Mouse (Mus musculus) hindbrain, embryonic 10.5 days (tissue): Measurements from ENCODE around the gene Cradd. TPM values are rescaled to one million over a fixed set of nuclear protein-coding genes. Genes with fewer than 3 reads are reported as not detected.
A peak's percentile ranks its signal among the peaks of the same experiment; 100 is the strongest.

Experiments
- DNase-seq: peaks from one replicate; pipeline ENCODE4 v3.0.0-alpha.2; 2017; ENCODE audit warnings: low spot score
- H3K27ac ChIP-seq: fragments of 300-500 bp; sonication (generic); 2 replicates; pipeline ENCODE4 v1.5.1; 2016; ENCODE audit warnings: mild to moderate bottlenecking, moderate library complexity
- H3K27me3 ChIP-seq: fragments of 300-500 bp; sonication (generic); 2 replicates; pipeline ENCODE4 v1.6.1; 2016; ENCODE audit warnings: mild to moderate bottlenecking; ENCODE audit not compliant: poor library complexity, insufficient read depth, severe bottlenecking
- H3K36me3 ChIP-seq: fragments of 300-500 bp; sonication (generic); 2 replicates; pipeline ENCODE4 v1.6.1; 2016; ENCODE audit warnings: mild to moderate bottlenecking, moderate library complexity
- H3K4me1 ChIP-seq: fragments of 300-500 bp; sonication (generic); replicated peaks from 2 replicates; pipeline ENCODE4 v1.6.1; 2016; ENCODE audit warnings: mild to moderate bottlenecking
- H3K4me3 ChIP-seq: fragments of 300-500 bp; sonication (generic); 2 replicates; pipeline ENCODE4 v1.5.1; 2016; ENCODE audit warnings: mild to moderate bottlenecking, moderate library complexity
- H3K9me3 ChIP-seq: fragments of 300-500 bp; sonication (generic); 2 replicates; pipeline ENCODE4 v1.6.1; 2016; ENCODE audit warnings: mild to moderate bottlenecking, moderate library complexity
- WGBS: fragments of 180-500 bp; shearing (Covaris S2); methylation state at CpG from one replicate; pipeline ENCODE4 v1.1.7; 2016; 5-methylcytosine and 5-hydroxymethylcytosine counted together
- polyA plus RNA-seq: library from polyadenylated mRNA; unstranded; fragments of >200 nt; fragmentation: Nextera tagmentation; extraction: Ambion mirVana; gene quantifications from 2 replicates; pipeline ENCODE4 v1.2.1, GENCODE M21; 2016

Gene Cradd
- 10.9 and 13.3 TPM in 2 replicates for polyA plus RNA-seq

DNA sequence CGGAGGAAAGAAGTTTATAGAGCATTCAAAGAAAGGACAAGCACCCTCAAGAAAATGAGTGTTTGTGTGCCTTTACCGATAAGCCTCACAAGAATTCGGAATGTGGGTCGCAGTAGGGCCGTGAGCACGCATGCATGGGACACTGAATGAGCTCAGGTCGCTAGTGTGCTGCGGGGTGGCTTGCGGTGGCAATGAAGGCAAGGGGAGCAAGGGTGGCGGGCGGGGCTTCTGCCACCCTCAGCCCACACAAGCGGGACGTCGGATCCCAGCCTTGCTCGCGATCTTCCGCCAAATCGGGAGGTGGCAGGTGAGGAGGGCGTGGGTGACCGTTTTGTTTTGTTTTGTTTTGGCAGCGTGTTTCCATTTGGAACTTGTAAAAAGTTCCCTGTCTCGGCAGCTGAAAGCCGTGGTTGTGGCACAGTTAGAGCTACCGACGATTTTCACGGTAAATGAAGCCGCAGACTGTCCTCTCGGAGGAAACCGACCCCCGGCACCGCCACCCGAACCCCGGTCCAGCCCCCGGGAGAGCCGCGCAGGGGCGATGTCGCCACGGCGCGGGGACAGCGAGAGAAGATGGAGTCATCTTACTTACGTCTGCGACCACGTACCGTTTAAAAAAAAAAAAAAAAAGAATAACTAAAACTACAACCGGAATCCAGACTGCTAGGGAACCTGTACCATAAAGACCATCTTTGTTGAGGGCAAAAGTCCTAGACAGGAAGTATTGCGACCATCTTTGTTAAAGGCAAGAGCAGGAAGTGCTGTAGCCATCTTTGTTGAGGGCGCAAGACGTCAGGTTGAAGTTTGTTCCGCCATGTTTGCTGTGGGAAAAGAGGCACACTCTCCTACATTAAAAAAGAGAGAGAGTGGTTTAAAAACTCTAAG lies at the start of gene Cradd:
Cradd (minus strand) TSS at position 741 of the 885 bp plus-strand sequence.
- peak; percentile 81 for DNase-seq
- Histone ChIP-seq H3K4me3 (peak within 1 kb of the TSS; percentile 70), H3K4me1 (peaks cover 25% of the 10 kb centered on the region), H3K27ac (peak within 1 kb of the TSS; percentile 96), H3K27me3 (no peaks in the 10 kb centered on the region), H3K9me3 (no peaks in the 10 kb centered on the region), H3K36me3 (no peaks in the 10 kb centered on the region)
- 1% methylated on average over 51 of the region's 51 CpGs for WGBS

DNA sequence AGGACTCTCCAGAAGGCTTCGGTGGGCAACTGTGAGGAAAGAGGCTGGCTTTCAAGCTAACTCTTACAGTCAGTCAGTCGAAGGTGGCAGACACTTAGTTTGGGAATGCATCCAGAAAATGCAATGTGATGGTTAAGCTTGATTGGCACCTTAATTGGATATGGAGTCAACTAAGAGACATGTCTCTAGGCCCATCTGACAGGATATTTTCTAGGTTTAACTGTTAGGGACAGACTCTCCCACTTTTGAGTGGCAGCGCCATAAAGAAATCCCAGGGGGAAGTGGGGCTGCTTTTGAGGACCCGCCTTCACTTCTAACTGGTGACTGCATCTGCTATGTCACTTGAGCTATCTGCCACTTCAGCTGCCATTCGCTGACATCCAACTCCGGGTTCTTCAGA lies 49.4 kb upstream of the Cradd start:
- H3K4me1 ChIP-seq: no peaks in the 10 kb centered on the region
- H3K36me3 ChIP-seq: no peaks in the 10 kb centered on the region
- no peaks in the 10 kb centered on the region for H3K27me3 ChIP-seq
- DNase-seq: no peak
- 94% methylated on average over 6 of the region's 6 CpGs for WGBS
- no peak overlapping the region for H3K27ac ChIP-seq
- H3K9me3 ChIP-seq: no peaks in the 10 kb centered on the region
- H3K4me3 ChIP-seq: no peak overlapping the region

DNA sequence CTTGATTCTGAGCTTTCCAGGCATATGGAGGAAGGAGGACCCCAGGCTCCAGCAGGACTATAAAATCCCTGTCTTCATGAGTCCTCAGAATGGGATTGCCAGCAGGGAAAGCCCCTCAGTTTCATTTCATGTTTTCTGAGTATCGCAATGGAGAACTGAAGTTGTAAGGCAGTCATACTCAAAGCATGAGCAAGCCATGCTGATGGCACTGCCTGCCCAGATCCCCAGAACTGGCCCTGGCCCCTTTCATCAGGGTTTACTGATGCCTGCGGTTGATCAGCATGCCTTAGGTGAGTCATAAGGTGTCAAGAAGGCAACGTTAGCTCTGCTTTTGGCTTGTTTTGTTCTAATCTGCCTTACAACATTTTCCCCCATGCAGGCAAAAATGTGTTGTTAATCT lies 48.0 kb upstream of the Cradd start:
- WGBS: 91% methylated on average over 3 of the region's 3 CpGs
- Histone ChIP-seq H3K36me3 (no peaks in the 10 kb centered on the region), H3K27ac (no peak overlapping the region), H3K4me3 (no peak overlapping the region), H3K4me1 (no peaks in the 10 kb centered on the region), H3K9me3 (no peaks in the 10 kb centered on the region), H3K27me3 (no peaks in the 10 kb centered on the region)
- no peak for DNase-seq

- no peak for DNase-seq
- H3K4me1 ChIP-seq: no peaks in the 10 kb centered on the region
- H3K27me3 ChIP-seq: no peaks in the 10 kb centered on the region
- no peaks in the 10 kb centered on the region for H3K36me3 ChIP-seq
- no peak overlapping the region for H3K27ac ChIP-seq
- H3K9me3 ChIP-seq: no peaks in the 10 kb centered on the region
- H3K4me3 ChIP-seq: no peak overlapping the region
These were observed 45.3 kb upstream of the Cradd start for GRCm38 (mm10) chr10:95369190-95369589.

DNA sequence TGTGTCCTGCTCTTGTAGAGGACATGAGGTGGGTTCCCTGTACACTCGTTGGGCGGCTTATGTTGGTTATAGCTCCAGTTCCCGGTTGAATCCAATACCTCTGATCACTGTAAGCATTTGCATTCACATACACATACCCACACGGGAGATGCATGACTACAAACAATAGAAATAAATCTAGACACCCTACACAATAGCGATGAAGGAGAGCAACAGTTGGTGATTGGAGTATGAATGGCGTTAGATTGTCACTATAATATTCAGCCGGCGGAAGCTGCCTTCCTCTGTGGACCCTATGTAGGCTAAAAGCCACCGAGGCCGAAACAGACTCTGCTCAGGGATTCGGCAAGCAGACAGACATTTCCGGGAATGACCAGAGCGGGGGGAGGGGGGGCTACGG lies 44.2 kb upstream of the Cradd start:
- no peak for DNase-seq
- 92% methylated on average over 14 of the region's 14 CpGs for WGBS
- Histone ChIP-seq H3K27ac (no peak overlapping the region), H3K36me3 (no peaks in the 10 kb centered on the region), H3K9me3 (no peaks in the 10 kb centered on the region), H3K4me3 (no peak overlapping the region), H3K27me3 (no peaks in the 10 kb centered on the region), H3K4me1 (no peaks in the 10 kb centered on the region)

GRCm38 (mm10) chr10:95367661-95368089 lies 43.7 kb upstream of the Cradd start:
- Histone ChIP-seq H3K4me3 (no peak overlapping the region), H3K9me3 (no peaks in the 10 kb centered on the region), H3K4me1 (no peaks in the 10 kb centered on the region), H3K27ac (no peak overlapping the region), H3K36me3 (no peaks in the 10 kb centered on the region), H3K27me3 (no peaks in the 10 kb centered on the region)
- DNase-seq: no peak
- 93% methylated on average over 9 of the region's 9 CpGs for WGBS

DNA sequence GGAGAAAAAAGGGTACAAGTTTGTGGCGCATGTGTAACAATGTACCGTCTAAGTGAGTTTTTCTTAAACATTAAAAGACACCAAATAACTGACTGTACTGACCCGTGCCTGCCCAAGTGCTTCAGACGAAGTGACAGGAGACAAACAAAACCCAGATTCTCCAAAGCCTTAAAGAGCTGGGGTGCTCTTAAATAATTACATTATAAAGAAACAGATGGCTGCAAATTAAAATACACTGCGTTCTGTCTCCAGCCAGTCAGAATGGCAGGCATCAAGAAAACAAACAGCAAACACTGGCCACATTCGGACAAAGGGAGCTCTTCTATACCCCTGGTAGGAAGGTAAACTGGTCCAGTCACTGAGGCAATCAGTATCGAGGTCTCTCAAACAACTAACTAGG lies 43.3 kb upstream of the Cradd start:
- no peak overlapping the region for H3K27ac ChIP-seq
- WGBS: 86% methylated on average over 7 of the region's 7 CpGs

GRCm38 (mm10) chr10:95362326-95362725 lies 38.4 kb upstream of the Cradd start:
- DNase-seq: no peak

More for the DNA sequence above, 43.3 kb upstream of the Cradd start:
- Histone ChIP-seq H3K9me3 (no peaks in the 10 kb centered on the region), H3K4me3 (no peak overlapping the region), H3K4me1 (peaks cover 2% of the 10 kb centered on the region; the same call in 1 of the 2 replicates), H3K36me3 (no peaks in the 10 kb centered on the region), H3K27me3 (no peaks in the 10 kb centered on the region)
- DNase-seq: no peak

GRCm38 (mm10) chr10:95361260-95361841 lies 37.4 kb upstream of the Cradd start:
- H3K4me3 ChIP-seq: no peak overlapping the region
- WGBS: 92% methylated on average over 12 of the region's 12 CpGs
- no peaks in the 10 kb centered on the region for H3K27me3 ChIP-seq
- no peaks in the 10 kb centered on the region for H3K36me3 ChIP-seq
- peaks cover 3% of the 10 kb centered on the region; the same call in 1 of the 2 replicates for H3K4me1 ChIP-seq
- H3K9me3 ChIP-seq: no peaks in the 10 kb centered on the region
- DNase-seq: no peak
- H3K27ac ChIP-seq: no peak overlapping the region

More at GRCm38 (mm10) chr10:95362326-95362725, 38.4 kb upstream of the Cradd start:
- Histone ChIP-seq H3K4me3 (no peak overlapping the region), H3K9me3 (no peaks in the 10 kb centered on the region), H3K27ac (no peak overlapping the region), H3K36me3 (no peaks in the 10 kb centered on the region), H3K4me1 (peaks cover 3% of the 10 kb centered on the region; the same call in 1 of the 2 replicates), H3K27me3 (no peaks in the 10 kb centered on the region)
- WGBS: 30% methylated on average over 2 of the region's 2 CpGs

GRCm38 (mm10) chr10:95360048-95360447 lies 36.1 kb upstream of the Cradd start:
- Histone ChIP-seq H3K36me3 (no peaks in the 10 kb centered on the region), H3K27me3 (no peaks in the 10 kb centered on the region)
- WGBS: 87% methylated on average over 5 of the region's 5 CpGs

DNA sequence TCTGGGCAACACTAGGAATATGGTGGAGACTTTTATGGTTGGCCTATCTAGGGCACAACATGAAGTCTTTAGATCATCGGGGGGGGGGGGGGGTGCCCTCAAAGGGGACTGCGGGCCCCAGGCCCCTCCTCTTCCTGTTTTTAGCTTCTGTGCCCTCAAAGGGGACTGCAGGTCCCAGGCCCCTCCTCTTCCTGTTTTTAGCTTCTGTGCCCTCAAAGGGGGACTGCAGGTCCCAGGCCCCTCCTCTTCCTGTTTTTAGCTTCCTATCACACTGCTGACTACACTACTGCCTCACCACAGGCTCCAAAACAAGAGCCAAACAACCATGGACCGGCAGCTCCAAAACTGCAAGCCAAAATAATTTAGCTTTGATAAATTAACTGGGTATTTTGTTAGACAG lies 33.8 kb upstream of the Cradd start:
- Histone ChIP-seq H3K4me1 (peaks cover 23% of the 10 kb centered on the region), H3K4me3 (no peak overlapping the region), H3K36me3 (no peaks in the 10 kb centered on the region), H3K27ac (no peak overlapping the region), H3K27me3 (no peaks in the 10 kb centered on the region), H3K9me3 (0 out of 2 replicates have a peak, but pooled peaks cover under 1% of the 10 kb centered on the region)
- 90% methylated on average over 3 of the region's 3 CpGs for WGBS
- no peak for DNase-seq

More at GRCm38 (mm10) chr10:95360048-95360447, 36.1 kb upstream of the Cradd start:
- H3K9me3 ChIP-seq: no peaks in the 10 kb centered on the region
- H3K4me3 ChIP-seq: no peak overlapping the region
- no peak overlapping the region for H3K27ac ChIP-seq
- H3K4me1 ChIP-seq: peaks cover 12% of the 10 kb centered on the region; the same call in 1 of the 2 replicates
- DNase-seq: no peak

DNA sequence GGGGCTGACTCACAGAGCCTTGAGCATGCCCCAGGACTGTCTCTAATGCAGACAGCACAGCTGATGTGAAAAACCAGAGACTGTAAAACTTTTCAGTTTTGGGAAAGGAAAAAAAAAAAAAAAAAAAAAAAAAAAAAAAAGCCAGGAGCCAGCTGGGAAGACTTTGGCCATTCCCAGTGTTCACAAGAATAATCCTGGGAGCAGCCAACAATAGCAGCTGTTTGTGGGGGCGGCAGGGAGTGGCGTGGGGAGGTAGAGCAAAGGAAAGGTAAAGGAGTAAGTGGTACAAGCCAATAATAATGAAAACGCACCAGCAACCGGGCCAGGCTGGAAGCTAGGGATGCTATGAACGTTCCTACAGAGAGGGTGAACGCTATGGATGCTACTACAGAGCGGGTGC lies 32.8 kb upstream of the Cradd start:
- H3K4me3 ChIP-seq: no peak overlapping the region
- H3K27ac ChIP-seq: no peak overlapping the region
- no peaks in the 10 kb centered on the region for H3K27me3 ChIP-seq
- H3K9me3 ChIP-seq: 0 out of 2 replicates have a peak, but pooled peaks cover 4% of the 10 kb centered on the region
- 77% methylated on average over 7 of the region's 7 CpGs for WGBS
- H3K36me3 ChIP-seq: no peaks in the 10 kb centered on the region
- H3K4me1 ChIP-seq: peaks cover 20% of the 10 kb centered on the region
- no peak for DNase-seq

DNA sequence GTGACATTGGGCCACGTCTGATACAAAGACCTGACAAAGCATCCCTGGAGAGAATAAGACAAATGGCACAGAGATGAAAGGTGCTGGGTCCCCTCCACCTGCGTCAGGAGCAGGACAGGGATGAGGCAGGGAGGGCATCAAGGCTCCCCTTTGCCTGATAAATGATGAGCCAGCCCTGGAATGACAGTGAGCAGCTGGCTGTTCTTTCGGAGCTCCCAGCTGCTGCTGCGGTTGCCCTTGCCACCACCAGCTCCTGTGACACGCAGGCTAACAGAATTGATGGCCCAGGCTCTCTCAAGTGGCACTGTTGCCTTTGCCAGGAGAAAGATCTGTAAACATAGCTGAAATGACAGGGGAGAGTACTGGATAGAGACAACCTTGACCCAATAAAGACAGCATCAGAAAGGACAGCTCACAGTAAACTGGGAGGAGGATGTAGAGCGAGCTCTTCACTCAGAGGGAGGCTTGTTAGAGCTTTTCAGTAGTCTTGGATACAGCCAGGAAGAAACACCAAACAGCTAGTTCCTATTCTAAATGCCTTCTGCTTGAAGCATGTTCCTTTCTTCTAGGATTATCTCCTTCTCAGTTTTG lies 31.8 kb upstream of the Cradd start:
- Histone ChIP-seq H3K4me3 (no peak overlapping the region), H3K9me3 (0 out of 2 replicates have a peak, but pooled peaks cover 4% of the 10 kb centered on the region), H3K27me3 (no peaks in the 10 kb centered on the region), H3K4me1 (peaks cover 20% of the 10 kb centered on the region), H3K36me3 (no peaks in the 10 kb centered on the region), H3K27ac (no peak overlapping the region)
- DNase-seq: peak; percentile 13
- 42% methylated on average over 6 of the region's 6 CpGs for WGBS
